Mouse (Mus musculus): Measurements from ENCODE around the gene Fbxw8.

Gene Fbxw8

GRCm38 (mm10) chr5:118023053-118023452 lies 132.2 kb downstream of the Fbxw8 start:
- DNase-seq (ENCODE audit: low read depth, low spot score): no peak

GRCm38 (mm10) chr5:118019905-118020304 lies 135.4 kb downstream of the Fbxw8 start:
- DNase-seq (ENCODE audit: low read depth, low spot score): no peak

- DNase-seq (ENCODE audit: low read depth, low spot score): no peak
These were observed 137.7 kb downstream of the Fbxw8 start for GRCm38 (mm10) chr5:118017527-118017926.

GRCm38 (mm10) chr5:118015669-118016068 lies 139.6 kb downstream of the Fbxw8 start:
- no peak for DNase-seq (ENCODE audit: low read depth, low spot score)

- peak; percentile 35 for DNase-seq (ENCODE audit: low read depth, low spot score)
These were observed 140.2 kb downstream of the Fbxw8 start for GRCm38 (mm10) chr5:118015028-118015427.
